Mouse (Mus musculus) G1E (cell line): Measurements from ENCODE around the gene Odaph.

ENCODE experiments used
- CTCF ChIP-seq: IDR thresholded peaks from 2 replicates; pipeline ENCODE4 v1.5.1; 2012; ENCODE audit warnings: low read depth, low read length, inconsistent platforms, mixed read lengths
- POLR2AphosphoS5 ChIP-seq: IDR thresholded peaks from 2 replicates; pipeline ENCODE4 v1.6.1; 2012; ENCODE audit warnings: low read depth, low read length, inconsistent platforms; ENCODE audit not compliant: insufficient replicate concordance

DNA sequence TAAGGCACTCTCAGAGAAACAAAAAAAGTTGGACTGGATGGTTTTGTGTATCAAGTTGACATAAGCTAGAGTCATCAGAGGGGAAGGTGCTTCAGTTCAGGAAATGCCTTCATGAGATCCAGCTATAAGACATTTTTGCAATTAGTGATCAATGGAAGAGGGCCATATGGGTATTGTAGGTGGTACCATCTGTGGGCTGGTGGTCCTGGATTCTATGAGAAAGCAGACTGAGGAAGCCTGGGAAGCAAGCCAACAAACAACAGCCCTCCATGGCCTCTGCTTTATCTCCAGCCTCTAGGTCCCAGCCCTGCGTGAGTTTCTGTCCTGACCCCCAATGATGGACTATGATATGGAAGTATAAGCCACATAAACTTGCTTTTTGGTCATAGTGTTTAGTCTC, 28.2 kb upstream of the Odaph start:
- TF ChIP-seq POLR2AphosphoS5 (no peak), CTCF (no peak)
